Mouse (Mus musculus): ENCODE measurements around the gene Olfr1121. TPM values are rescaled to one million over a fixed set of nuclear protein-coding genes. Genes with fewer than 3 reads are reported as not detected.
"Not testable (repeated sequence)": the region's sequence is repeated elsewhere in the genome, so short reads cannot be mapped to it uniquely, and the experiment has no call there.

Gene Olfr1121
- polyA plus RNA-seq (2012; rRNA removed) = not detected in 2 replicates

DNA sequence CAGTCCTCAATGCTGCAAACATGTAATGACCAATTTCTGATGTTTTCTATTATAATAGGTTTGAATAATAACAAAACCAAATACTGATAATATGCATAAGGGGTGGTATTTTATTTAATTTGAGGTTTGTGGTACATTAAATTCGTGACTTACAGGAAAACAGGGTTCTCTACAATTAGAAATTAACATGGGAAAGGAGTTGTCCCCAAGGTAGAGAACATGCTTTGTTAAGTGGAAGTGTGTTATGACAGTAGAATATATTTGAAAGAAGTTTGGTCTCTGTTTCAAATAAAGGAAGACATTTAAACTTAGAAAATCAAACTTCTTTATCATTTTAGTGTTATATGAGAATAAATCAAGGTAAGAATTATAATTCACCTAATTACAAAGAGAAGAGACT lies at the start of gene Olfr1121:
Olfr1121 (plus strand) TSS at position 301 of the 400 bp plus-strand sequence.
- DNase-seq (ENCODE audit: low spot score) = no peak

- no peak for DNase-seq (ENCODE audit: low spot score)
These were observed 15.2 kb upstream of the Olfr1121 start, which contains the start of gene Olfr1120 for GRCm38 (mm10) chr2:87354515-87354914. TSS of gene Olfr1120 (plus strand) at chr2:87354815.

- not testable (repeated sequence) for DNase-seq (ENCODE audit: low spot score)
These were observed 9.6 kb upstream of the Olfr1121 start for GRCm38 (mm10) chr2:87360121-87360520.

- no peak for DNase-seq (ENCODE audit: low spot score)
These were observed 2.0 kb downstream of the Olfr1121 start for GRCm38 (mm10) chr2:87371726-87372125.

DNA sequence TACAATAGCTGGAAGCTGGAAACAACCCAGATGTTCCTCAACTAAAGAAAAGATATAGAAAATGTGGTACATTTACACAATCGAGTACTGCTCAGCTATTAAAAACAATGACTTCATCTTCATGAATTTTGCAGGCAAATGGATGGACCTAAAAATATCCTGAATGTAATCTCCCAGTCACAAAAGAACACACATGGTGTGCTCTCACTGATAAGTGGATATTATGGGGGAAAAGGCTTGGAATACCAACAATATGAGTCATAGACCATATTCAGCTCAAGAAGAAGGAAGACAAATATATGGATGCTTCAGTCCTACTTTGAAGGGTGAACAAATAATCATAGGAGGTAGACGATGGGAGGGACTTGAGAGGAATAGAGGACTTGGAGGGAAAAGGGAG lies 14.2 kb downstream of the Olfr1121 start:
- DNase-seq (ENCODE audit: low spot score) = no peak

DNA sequence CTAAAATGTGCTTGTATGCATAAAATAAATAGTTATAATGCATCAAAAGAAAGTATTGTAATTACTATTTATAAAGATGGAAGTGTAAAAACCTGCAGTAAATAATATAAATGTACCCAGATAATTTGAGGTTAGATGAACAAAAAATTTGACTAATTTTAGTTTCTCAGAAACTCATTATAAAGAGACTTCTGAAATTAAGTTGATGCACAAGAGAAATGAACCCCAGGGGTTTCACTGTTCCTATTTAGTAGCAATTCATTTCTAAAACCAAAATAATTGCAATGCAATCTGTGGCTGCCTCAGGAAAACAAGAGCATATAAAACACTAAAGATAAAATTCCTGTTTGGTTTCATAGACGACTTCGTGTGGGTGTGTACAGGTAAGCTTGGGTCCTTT lies 15.9 kb downstream of the Olfr1121 start, which contains the start of gene Olfr1122:
Olfr1122 (plus strand) TSS at position 301 of the 400 bp plus-strand sequence.
- DNase-seq (ENCODE audit: low spot score) = no peak

DNA sequence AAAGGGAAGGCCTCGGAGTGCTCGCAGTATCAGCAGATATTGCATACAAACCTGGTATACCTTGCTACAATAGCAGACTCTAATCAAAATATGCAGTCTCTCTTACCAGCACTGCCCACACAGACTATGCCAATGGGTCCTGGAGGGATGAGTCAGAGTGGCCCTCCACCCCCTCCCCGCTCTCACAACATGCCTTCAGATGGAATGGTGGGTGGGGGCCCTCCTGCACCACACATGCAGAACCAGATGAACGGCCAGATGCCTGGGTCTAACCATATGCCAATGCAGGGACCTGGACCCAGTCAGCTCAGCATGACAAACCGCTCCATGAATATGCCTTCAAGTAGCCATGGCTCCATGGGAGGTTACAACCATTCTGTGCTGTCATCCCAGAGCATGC lies 23.9 kb downstream of the Olfr1121 start:
- DNase-seq (ENCODE audit: low spot score) = not testable (repeated sequence)

DNA sequence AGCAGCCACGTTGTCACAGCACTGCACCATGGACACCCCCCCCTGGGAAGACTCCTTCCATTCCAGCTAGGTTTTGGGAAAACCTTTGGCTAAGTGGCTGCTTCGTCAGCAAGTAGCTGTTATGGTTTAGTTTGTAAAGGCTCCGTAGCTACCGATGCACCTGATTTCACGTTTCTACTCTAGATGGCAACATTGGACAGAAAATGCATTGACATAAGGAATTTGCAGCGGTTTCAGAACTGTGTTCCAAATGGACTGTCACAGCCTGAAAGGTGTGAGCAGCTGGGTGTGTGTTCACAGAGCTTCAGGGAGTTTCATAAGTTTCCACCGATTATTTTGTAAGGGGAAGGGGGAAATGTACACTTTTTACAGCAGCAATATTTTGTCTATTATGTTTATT lies 25.0 kb downstream of the Olfr1121 start:
- DNase-seq (ENCODE audit: low spot score) = not testable (repeated sequence)

DNA sequence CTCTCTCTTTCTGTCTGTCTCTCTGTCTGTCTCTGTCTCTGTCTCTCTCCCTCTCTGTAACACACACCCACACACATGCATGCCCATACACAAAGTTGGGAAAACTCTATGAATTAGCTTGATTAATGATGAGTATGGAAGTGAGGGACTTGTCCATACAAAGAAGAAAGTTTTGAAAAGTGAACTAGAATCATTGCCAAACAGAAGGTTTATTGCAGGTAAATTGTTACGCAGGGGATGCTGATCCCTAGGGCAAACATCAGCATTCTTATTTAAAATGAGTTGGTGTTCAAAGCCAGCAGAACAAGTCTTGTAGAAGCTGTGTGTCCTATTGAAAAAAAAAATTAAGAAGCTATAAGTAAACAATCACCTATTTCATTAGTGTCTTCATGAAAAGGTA lies 46.6 kb downstream of the Olfr1121 start, which contains the start of gene Olfr1123:
Olfr1123 (plus strand) TSS at position 301 of the 400 bp plus-strand sequence.
- no peak for DNase-seq (ENCODE audit: low spot score)

Other genes with a start within 250 kb of the Olfr1121 start
- gene Olfr1110, start 229.6 kb upstream of the Olfr1121 start, polyA plus RNA-seq (2012; rRNA removed) = not detected in 2 replicates
- not detected in 2 replicates for gene Olfr1111, start 217.3 kb upstream of the Olfr1121 start, polyA plus RNA-seq (2012; rRNA removed)
- not detected in 2 replicates for gene Olfr1112, start 182.1 kb upstream of the Olfr1121 start, polyA plus RNA-seq (2012; rRNA removed)
- not detected in 2 replicates for gene Olfr1113, start 160.9 kb upstream of the Olfr1121 start, polyA plus RNA-seq (2012; rRNA removed)
- not detected in 2 replicates for gene Olfr1115, start 121.9 kb upstream of the Olfr1121 start, polyA plus RNA-seq (2012; rRNA removed)
- gene Olfr1116, start 102.4 kb upstream of the Olfr1121 start, polyA plus RNA-seq (2012; rRNA removed) = not detected in 2 replicates
- not detected in 2 replicates for gene Olfr1118, start 62.3 kb upstream of the Olfr1121 start, polyA plus RNA-seq (2012; rRNA removed)
- not detected in 2 replicates for gene Olfr1120, start 15.1 kb upstream of the Olfr1121 start, polyA plus RNA-seq (2012; rRNA removed)
- not detected in 2 replicates for gene Olfr1122, start 16.0 kb downstream of the Olfr1121 start, polyA plus RNA-seq (2012; rRNA removed)
- gene Olfr1123, start 46.7 kb downstream of the Olfr1121 start, polyA plus RNA-seq (2012; rRNA removed) = not detected in 2 replicates
- not detected in 2 replicates for gene Olfr1124, start 60.4 kb downstream of the Olfr1121 start, polyA plus RNA-seq (2012; rRNA removed)
- gene Olfr1126, start 84.1 kb downstream of the Olfr1121 start, polyA plus RNA-seq (2012; rRNA removed) = not detected in 2 replicates
- gene Pramel7, start 127.2 kb downstream of the Olfr1121 start, polyA plus RNA-seq (2012; rRNA removed) = not detected in 2 replicates
- not detected in 2 replicates for gene Pramel6, start 136.7 kb downstream of the Olfr1121 start, polyA plus RNA-seq (2012; rRNA removed)
- not detected in 2 replicates for gene Olfr153, start 161.9 kb downstream of the Olfr1121 start, polyA plus RNA-seq (2012; rRNA removed)
- gene Olfr1128, start 175.6 kb downstream of the Olfr1121 start, polyA plus RNA-seq (2012; rRNA removed) = not detected in 2 replicates
- gene Olfr1129, start 204.0 kb downstream of the Olfr1121 start, polyA plus RNA-seq (2012; rRNA removed) = not detected in 2 replicates
- not detected in 2 replicates for gene Olfr1130, start 236.3 kb downstream of the Olfr1121 start, polyA plus RNA-seq (2012; rRNA removed)